Mouse (Mus musculus) liver, embryonic 14.5 days (tissue): ENCODE data around the gene Dbx2.

ENCODE experiments used
- CTCF ChIP-seq: IDR thresholded peaks from 2 replicates; pipeline ENCODE4 v1.5.1; 2016; ENCODE audit warnings: antibody characterized with exemption, low read depth, control low read depth
- EP300 ChIP-seq: IDR thresholded peaks from 2 replicates; pipeline ENCODE4 v1.6.1; 2016; ENCODE audit warnings: antibody characterized with exemption, low read depth

- no peak for TF ChIP-seq CTCF
- no peak for TF ChIP-seq EP300
Observed at GRCm38 (mm10) chr15:95640347-95640746, 15.4 kb downstream of the Dbx2 start.
